Mouse (Mus musculus) ovary, postnatal 10 days (tissue): Measurements from ENCODE around the gene Tns3.

Experiments used
- DNase-seq: peaks from one replicate; pipeline ENCODE4 v3.0.0; 2022; ENCODE audit warnings: low spot score

Tns3 gene

GRCm38 (mm10) chr11:8439035-8439434, 225.3 kb downstream of the Tns3 start:
- no peak for DNase-seq

GRCm38 (mm10) chr11:8438269-8438668, 226.1 kb downstream of the Tns3 start:
- no peak for DNase-seq

- no peak for DNase-seq
Observed at GRCm38 (mm10) chr11:8435101-8435500, 229.2 kb downstream of the Tns3 start.

GRCm38 (mm10) chr11:8434366-8434765, 230.0 kb downstream of the Tns3 start:
- DNase-seq, result no peak

GRCm38 (mm10) chr11:8433443-8433842, 230.9 kb downstream of the Tns3 start:
- no peak for DNase-seq

- DNase-seq, result no peak
Observed at GRCm38 (mm10) chr11:8432941-8433340, 231.4 kb downstream of the Tns3 start.

- DNase-seq, result no peak
Observed at GRCm38 (mm10) chr11:8427660-8428059, 236.7 kb downstream of the Tns3 start.

GRCm38 (mm10) chr11:8425226-8425570, 239.1 kb downstream of the Tns3 start:
- no peak for DNase-seq

GRCm38 (mm10) chr11:8424342-8425225, 239.8 kb downstream of the Tns3 start:
- peak; percentile 42 for DNase-seq

- DNase-seq, result peak; percentile 33
Observed at GRCm38 (mm10) chr11:8405225-8405899, 259.0 kb downstream of the Tns3 start.

- no peak for DNase-seq
Observed at GRCm38 (mm10) chr11:8401328-8401727, 263.0 kb downstream of the Tns3 start.

- DNase-seq, result no peak
Observed at GRCm38 (mm10) chr11:8396329-8396728, 268.0 kb downstream of the Tns3 start.

- no peak for DNase-seq
Observed at GRCm38 (mm10) chr11:8391564-8391963, 272.8 kb downstream of the Tns3 start.

- DNase-seq, result no peak
Observed at GRCm38 (mm10) chr11:8385891-8386405, 278.4 kb downstream of the Tns3 start.
